Mouse (Mus musculus): ENCODE data around the gene Gm20390. TPM values are rescaled to one million over a fixed set of nuclear protein-coding genes. Genes with fewer than 3 reads are reported as not detected.

The Gm20390 gene
- total RNA-seq, 1 experiment from 2014 or later = not detected

Other genes with a start within 250 kb of the Gm20390 start
- gene Utp18, start 82.5 kb downstream of the Gm20390 start, total RNA-seq (2017) = 64.0 and 71.8 TPM in 2 replicates
- gene Mbtd1, start 82.4 kb downstream of the Gm20390 start, total RNA-seq (2017) = 65.0 and 66.7 TPM in 2 replicates
- gene Nme2, start 12.0 kb downstream of the Gm20390 start, total RNA-seq (2017) = 172 and 252 TPM in 2 replicates
- 108 and 121 TPM in 2 replicates for gene Nme1, start 228 bp upstream of the Gm20390 start, total RNA-seq (2017)
- 87.9 and 90.7 TPM in 2 replicates for gene Spag9, start 27.8 kb upstream of the Gm20390 start, total RNA-seq (2017)
- gene Tob1, start 243.2 kb upstream of the Gm20390 start, total RNA-seq (2017) = 8.6 and 10.3 TPM in 2 replicates